Mouse (Mus musculus) embryonic fibroblast, embryonic 13.5 days (primary cell): ENCODE data around the gene Taf11.

Source experiments
- CTCF ChIP-seq: IDR thresholded peaks from 2 replicates; pipeline ENCODE4 v1.5.1; 2011; ENCODE audit warnings: mild to moderate bottlenecking, control low read depth, low read length, moderate library complexity, borderline replicate concordance; ENCODE audit not compliant: insufficient read depth
- POLR2A ChIP-seq: IDR thresholded peaks from 2 replicates; pipeline ENCODE4 v1.6.1; 2011; ENCODE audit warnings: low read depth, mild to moderate bottlenecking, control low read depth, low read length, moderate library complexity

GRCm38 (mm10) chr17:27908206-27908887 lies 1.3 kb downstream of the Taf11 start:
- TF ChIP-seq CTCF (no peak), POLR2A (no peak; the same call in 1 of the 2 replicates)
